Mouse (Mus musculus) liver, postnatal 0 days (tissue): ENCODE data around the gene Cadm4. TPM values are rescaled to one million over a fixed set of nuclear protein-coding genes. Genes with fewer than 3 reads are reported as not detected.

Experiments
- ATAC-seq: fragments of 200-750 bp; cut with Nextera tagmentation; 2 replicates; pipeline ENCODE4 v1.8.0; 2017; ENCODE audit warnings: mild to moderate bottlenecking, moderate library complexity
- DNase-seq: peaks from one replicate; pipeline ENCODE4 v3.0.0-alpha.2; 2016
- H3K27ac ChIP-seq: fragments of 300-500 bp; sonication (generic); 2 replicates; pipeline ENCODE4 v1.5.1; 2014; ENCODE audit warnings: antibody characterized with exemption, moderate library complexity, mild to moderate bottlenecking, low read depth
- H3K27me3 ChIP-seq: fragments of 300-500 bp; sonication (generic); 2 replicates; pipeline ENCODE4 v1.6.1; 2014; ENCODE audit warnings: low read length, control low read depth, mixed read lengths; ENCODE audit not compliant: insufficient read depth
- H3K36me3 ChIP-seq: fragments of 300-500 bp; sonication (generic); replicated peaks from 2 replicates; pipeline ENCODE4 v1.6.1; 2014; ENCODE audit warnings: mild to moderate bottlenecking, control low read depth, low read length, moderate library complexity, mixed read lengths; ENCODE audit not compliant: insufficient read depth
- H3K4me1 ChIP-seq: fragments of 300-500 bp; sonication (generic); 2 replicates; pipeline ENCODE4 v1.6.1; 2014; ENCODE audit warnings: antibody characterized with exemption, mild to moderate bottlenecking, control low read depth; ENCODE audit not compliant: insufficient read depth
- H3K4me2 ChIP-seq: fragments of 300-500 bp; sonication (generic); 2 replicates; pipeline ENCODE4 v1.6.1; 2014; ENCODE audit warnings: low read depth, mild to moderate bottlenecking, low read length, moderate library complexity, mixed read lengths
- H3K4me3 ChIP-seq: fragments of 300-500 bp; sonication (generic); 2 replicates; pipeline ENCODE4 v1.5.1; 2014; ENCODE audit warnings: low read depth, low read length
- H3K9ac ChIP-seq: fragments of 300-500 bp; sonication (generic); replicated peaks from 2 replicates; pipeline ENCODE4 v1.6.1; 2014; ENCODE audit warnings: mild to moderate bottlenecking, moderate library complexity
- H3K9me3 ChIP-seq: fragments of 300-500 bp; sonication (generic); 2 replicates; pipeline ENCODE4 v1.6.1; 2016; ENCODE audit warnings: mild to moderate bottlenecking, control low read depth, low read length, mixed read lengths
- CTCF ChIP-seq: sonication (generic); IDR thresholded peaks from 2 replicates; pipeline ENCODE4 v1.5.1; 2016; ENCODE audit warnings: antibody characterized with exemption, low read depth
- EP300 ChIP-seq: IDR thresholded peaks from 2 replicates; pipeline ENCODE4 v1.6.1; 2016; ENCODE audit warnings: antibody characterized with exemption, low read depth, mild to moderate bottlenecking
- WGBS: fragments of 180-500 bp; shearing (Covaris S2); extraction: QIAGEN DNeasy Blood & Tissue Kit; methylation state at CpG from one replicate; pipeline ENCODE4 v1.1.7; 2014; ENCODE audit not compliant: insufficient replicate concordance; 5-methylcytosine and 5-hydroxymethylcytosine counted together
- polyA plus RNA-seq: library from polyadenylated mRNA; unstranded; fragments of >200 nt; fragmentation: Nextera tagmentation; extraction: Ambion mirVana; gene quantifications from 2 replicates; pipeline ENCODE4 v1.2.1, GENCODE M21; 2015

The Cadm4 gene
- polyA plus RNA-seq, 1 experiment from 2014 or later: 0.46 TPM

DNA sequence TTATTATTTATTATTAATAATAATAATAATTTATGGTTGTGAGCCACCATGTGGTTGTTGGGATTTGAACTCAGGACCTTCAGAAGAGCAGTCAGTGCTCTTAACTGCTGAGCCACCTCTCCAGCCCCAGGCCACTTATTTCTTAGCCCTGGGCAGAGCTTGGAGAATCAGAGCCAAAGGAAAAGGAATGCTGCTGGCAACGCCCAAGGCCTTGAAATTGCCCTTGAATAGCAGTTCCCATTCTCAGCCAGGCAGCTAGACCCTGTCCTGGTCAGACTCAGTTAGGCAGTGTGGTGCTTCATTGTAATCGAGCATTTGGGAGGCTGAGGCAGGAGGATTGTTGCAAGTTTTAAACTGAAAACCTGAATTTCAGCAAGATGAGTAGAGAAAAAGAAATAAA lies 27.6 kb upstream of the Cadm4 start:
- ATAC-seq (no peak), DNase-seq (no peak)
- H3K9ac ChIP-seq: no peak overlapping the region
- no peaks in the 10 kb centered on the region for H3K36me3 ChIP-seq
- no peak overlapping the region for H3K4me2 ChIP-seq
- no peak overlapping the region for H3K4me3 ChIP-seq
- H3K27me3 ChIP-seq: no peaks in the 10 kb centered on the region
- TF ChIP-seq EP300 (no peak), CTCF (no peak)
- peaks cover 15% of the 10 kb centered on the region for H3K4me1 ChIP-seq
- no peaks in the 10 kb centered on the region for H3K9me3 ChIP-seq
- H3K27ac ChIP-seq: no peak overlapping the region
- 58% methylated on average over 2 of the region's 2 CpGs for WGBS

DNA sequence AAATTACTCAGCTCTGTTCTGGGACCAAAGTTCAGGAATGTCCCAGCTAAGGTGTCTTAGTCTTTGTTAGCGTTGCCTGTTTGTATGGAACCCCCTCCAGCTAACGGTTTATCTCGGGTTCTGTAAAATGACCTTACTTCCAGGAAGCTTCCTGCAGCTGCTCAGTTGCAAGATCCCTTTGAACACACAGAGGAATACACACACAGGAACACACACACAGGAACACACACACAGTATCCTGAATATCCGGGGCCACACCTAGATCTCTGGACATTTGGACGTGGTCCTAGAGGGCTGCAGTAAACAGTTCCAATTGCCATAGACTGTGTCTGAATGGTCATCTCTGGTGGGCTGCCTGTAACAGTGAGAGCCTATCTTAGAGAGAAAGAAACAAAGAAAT lies 26.1 kb upstream of the Cadm4 start:
- WGBS: 66% methylated on average over 5 of the region's 5 CpGs
- Histone ChIP-seq H3K4me2 (no peak overlapping the region), H3K27me3 (no peaks in the 10 kb centered on the region), H3K4me1 (peaks cover 11% of the 10 kb centered on the region), H3K9me3 (no peaks in the 10 kb centered on the region), H3K4me3 (no peak overlapping the region), H3K9ac (no peak overlapping the region), H3K27ac (no peak overlapping the region), H3K36me3 (no peaks in the 10 kb centered on the region)
- DNase-seq (no peak), ATAC-seq (no peak)
- TF ChIP-seq EP300 (no peak), CTCF (no peak)

DNA sequence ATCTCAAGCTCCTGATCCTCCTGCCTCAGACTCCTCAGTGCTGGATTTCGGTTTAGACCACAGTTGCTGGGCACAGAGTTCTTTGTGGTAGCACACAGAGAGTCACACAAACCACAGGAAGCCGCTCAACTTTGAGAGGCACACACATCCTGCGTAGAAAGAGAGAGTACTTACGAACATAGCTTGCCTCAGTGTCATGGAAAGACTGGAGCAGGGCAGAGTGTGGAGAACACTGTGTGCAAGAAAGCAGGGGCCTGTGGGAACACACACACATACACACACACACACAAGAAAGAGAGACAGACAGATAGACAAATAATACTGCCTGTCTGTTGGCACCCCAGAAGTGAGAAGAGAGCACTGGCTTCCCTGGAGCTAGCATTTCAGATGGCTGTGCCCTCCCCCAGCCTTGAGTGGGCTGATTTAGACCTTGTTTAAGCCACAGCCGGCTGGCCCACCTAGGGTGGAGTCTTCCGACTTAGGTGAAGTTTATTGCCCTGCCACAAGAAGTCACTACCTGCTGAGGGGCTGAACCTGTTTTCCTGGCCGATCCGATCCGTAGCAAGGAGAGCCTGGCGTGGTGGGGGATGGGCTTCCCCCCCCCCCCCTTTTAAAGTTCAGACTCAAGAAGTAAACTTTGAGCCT lies 24.0 kb upstream of the Cadm4 start:
- Histone ChIP-seq H3K27ac (peak overlapping the region; percentile 82), H3K4me2 (no peak overlapping the region), H3K27me3 (no peaks in the 10 kb centered on the region), H3K36me3 (no peaks in the 10 kb centered on the region), H3K9me3 (no peaks in the 10 kb centered on the region), H3K9ac (no peak overlapping the region), H3K4me1 (peaks cover 9% of the 10 kb centered on the region), H3K4me3 (no peak overlapping the region)
- DNase-seq: no peak
- TF ChIP-seq EP300: peak; percentile 58
- TF ChIP-seq CTCF: no peak
- no peak for ATAC-seq
- 44% methylated on average over 10 of the region's 10 CpGs for WGBS

GRCm38 (mm10) chr7:24459440-24459839 lies 22.4 kb upstream of the Cadm4 start:
- Histone ChIP-seq H3K27me3 (no peaks in the 10 kb centered on the region), H3K27ac (peak overlapping the region; percentile 74), H3K4me2 (0 out of 2 replicates have a peak overlapping the region, but pooled peaks have one; percentile 20), H3K4me3 (no peak overlapping the region), H3K4me1 (peaks cover 9% of the 10 kb centered on the region), H3K36me3 (no peaks in the 10 kb centered on the region), H3K9me3 (no peaks in the 10 kb centered on the region), H3K9ac (no peak overlapping the region)
- 69% methylated on average over 5 of the region's 5 CpGs for WGBS
- ATAC-seq: no peak
- no peak for TF ChIP-seq EP300
- no peak for TF ChIP-seq CTCF
- no peak for DNase-seq

GRCm38 (mm10) chr7:24459843-24460242 lies 22.0 kb upstream of the Cadm4 start:
- Histone ChIP-seq H3K27me3 (no peaks in the 10 kb centered on the region), H3K9me3 (no peaks in the 10 kb centered on the region), H3K4me1 (peaks cover 9% of the 10 kb centered on the region), H3K36me3 (no peaks in the 10 kb centered on the region), H3K4me3 (no peak overlapping the region), H3K9ac (no peak overlapping the region), H3K4me2 (0 out of 2 replicates have a peak overlapping the region, but pooled peaks have one; percentile 20), H3K27ac (peak overlapping the region; percentile 74)
- DNase-seq (peak; percentile 63), ATAC-seq (peak; percentile 81)
- TF ChIP-seq EP300 (no peak), CTCF (no peak)
- WGBS: 43% methylated on average over 3 of the region's 3 CpGs

DNA sequence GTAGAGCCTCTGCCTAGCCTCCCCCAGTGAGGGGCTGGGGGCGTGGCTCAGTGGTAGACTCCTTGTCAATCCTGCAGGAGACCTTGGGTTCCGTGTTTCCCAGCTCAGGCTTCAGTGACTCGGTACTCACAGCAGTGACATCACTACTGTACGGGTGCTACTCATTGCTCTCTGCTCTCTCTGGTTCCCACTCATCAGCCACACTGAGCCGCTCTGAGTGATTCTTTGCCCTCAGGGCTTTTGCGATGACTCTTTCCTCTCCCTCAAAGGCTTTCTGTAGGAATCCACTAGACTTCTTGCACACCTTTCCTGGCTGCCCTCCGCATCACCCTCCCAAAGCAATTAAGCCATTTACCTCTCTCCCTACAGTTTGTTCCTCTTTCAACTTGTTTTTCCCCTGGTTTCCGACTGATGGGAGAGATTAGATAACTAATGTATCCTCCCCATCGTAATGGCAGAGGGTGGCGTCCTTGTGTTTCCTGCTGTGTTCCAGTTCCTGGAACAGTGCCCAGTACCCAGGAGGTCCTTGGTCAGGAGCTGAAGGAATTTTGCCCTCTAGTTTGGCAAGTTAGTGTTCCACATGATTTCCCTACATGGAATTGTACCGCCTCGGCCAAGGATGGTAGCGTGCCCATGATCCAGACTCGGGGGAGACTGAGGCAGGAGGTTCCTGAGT lies 20.3 kb upstream of the Cadm4 start:
- Histone ChIP-seq H3K27me3 (no peaks in the 10 kb centered on the region), H3K36me3 (no peaks in the 10 kb centered on the region; the same call in none of the 2 replicates), H3K4me1 (peaks cover 7% of the 10 kb centered on the region), H3K27ac (peak overlapping the region; percentile 81), H3K9me3 (no peaks in the 10 kb centered on the region), H3K9ac (no peak overlapping the region), H3K4me2 (peak overlapping the region; percentile 62), H3K4me3 (0 out of 2 replicates have a peak overlapping the region, but pooled peaks have one; percentile 50)
- ATAC-seq: no peak
- WGBS: 30% methylated on average over 14 of the region's 14 CpGs
- no peak for DNase-seq
- no peak for TF ChIP-seq EP300
- no peak for TF ChIP-seq CTCF
